Mouse (Mus musculus) midbrain, embryonic 14.5 days (tissue): ENCODE results near the gene Crls1. TPM values are rescaled to one million over a fixed set of nuclear protein-coding genes. Genes with fewer than 3 reads are reported as not detected.
A peak's percentile ranks its signal among the peaks of the same experiment; 100 is the strongest.

Experiments
- ATAC-seq: fragments of 200-750 bp; cut with Nextera tagmentation; 2 replicates; pipeline ENCODE4 v1.8.0; 2017; ENCODE audit warnings: moderate number of reproducible peaks, moderate library complexity; ENCODE audit not compliant: low FRiP score, low TSS enrichment
- DNase-seq: peaks from one replicate; pipeline ENCODE4 v3.0.0-alpha.2; 2015
- H3K27ac ChIP-seq: fragments of 300-500 bp; sonication (generic); replicated peaks from 2 replicates; pipeline ENCODE4 v1.5.1; 2014; ENCODE audit warnings: mild to moderate bottlenecking, low read depth, low read length, moderate library complexity
- H3K27me3 ChIP-seq: fragments of 300-500 bp; sonication (generic); 2 replicates; pipeline ENCODE4 v1.6.1; 2014; ENCODE audit warnings: low read length, control low read depth, mixed read lengths; ENCODE audit not compliant: control insufficient read depth, insufficient read depth
- H3K36me3 ChIP-seq: fragments of 300-500 bp; sonication (generic); 2 replicates; pipeline ENCODE4 v1.6.1; 2014; ENCODE audit warnings: low read length, control low read depth; ENCODE audit not compliant: control insufficient read depth, insufficient read depth
- H3K4me1 ChIP-seq: fragments of 300-500 bp; sonication (generic); 2 replicates; pipeline ENCODE4 v1.6.1; 2014; ENCODE audit warnings: mild to moderate bottlenecking, antibody characterized with exemption, low read length, control low read depth; ENCODE audit not compliant: control insufficient read depth, insufficient read depth
- H3K4me2 ChIP-seq: fragments of 300-500 bp; sonication (generic); 2 replicates; pipeline ENCODE4 v1.6.1; 2014; ENCODE audit warnings: mild to moderate bottlenecking, low read length, moderate library complexity
- H3K4me3 ChIP-seq: fragments of 300-500 bp; sonication (generic); replicated peaks from 2 replicates; pipeline ENCODE4 v1.5.1; 2014; ENCODE audit warnings: low read depth, low read length
- H3K9ac ChIP-seq: fragments of 300-500 bp; sonication (generic); replicated peaks from 2 replicates; pipeline ENCODE4 v1.6.1; 2014; ENCODE audit warnings: mild to moderate bottlenecking, low read length, moderate library complexity
- H3K9me3 ChIP-seq: fragments of 300-500 bp; sonication (generic); 2 replicates; pipeline ENCODE4 v1.6.1; 2016; ENCODE audit warnings: low read length, control low read depth, mixed read lengths; ENCODE audit not compliant: control insufficient read depth
- WGBS: fragments of 180-500 bp; shearing (Covaris S2); extraction: QIAGEN DNeasy Blood & Tissue Kit; methylation state at CpG from one replicate; pipeline ENCODE4 v1.1.7; 2014; 5-methylcytosine and 5-hydroxymethylcytosine counted together
- polyA plus RNA-seq: library from polyadenylated mRNA; unstranded; fragments of >200 nt; fragmentation: Nextera tagmentation; extraction: Ambion mirVana; gene quantifications from 2 replicates; pipeline ENCODE4 v1.2.1, GENCODE M21; 2014

Crls1 gene
- polyA plus RNA-seq = 11.1 and 12.0 TPM in 2 replicates

DNA sequence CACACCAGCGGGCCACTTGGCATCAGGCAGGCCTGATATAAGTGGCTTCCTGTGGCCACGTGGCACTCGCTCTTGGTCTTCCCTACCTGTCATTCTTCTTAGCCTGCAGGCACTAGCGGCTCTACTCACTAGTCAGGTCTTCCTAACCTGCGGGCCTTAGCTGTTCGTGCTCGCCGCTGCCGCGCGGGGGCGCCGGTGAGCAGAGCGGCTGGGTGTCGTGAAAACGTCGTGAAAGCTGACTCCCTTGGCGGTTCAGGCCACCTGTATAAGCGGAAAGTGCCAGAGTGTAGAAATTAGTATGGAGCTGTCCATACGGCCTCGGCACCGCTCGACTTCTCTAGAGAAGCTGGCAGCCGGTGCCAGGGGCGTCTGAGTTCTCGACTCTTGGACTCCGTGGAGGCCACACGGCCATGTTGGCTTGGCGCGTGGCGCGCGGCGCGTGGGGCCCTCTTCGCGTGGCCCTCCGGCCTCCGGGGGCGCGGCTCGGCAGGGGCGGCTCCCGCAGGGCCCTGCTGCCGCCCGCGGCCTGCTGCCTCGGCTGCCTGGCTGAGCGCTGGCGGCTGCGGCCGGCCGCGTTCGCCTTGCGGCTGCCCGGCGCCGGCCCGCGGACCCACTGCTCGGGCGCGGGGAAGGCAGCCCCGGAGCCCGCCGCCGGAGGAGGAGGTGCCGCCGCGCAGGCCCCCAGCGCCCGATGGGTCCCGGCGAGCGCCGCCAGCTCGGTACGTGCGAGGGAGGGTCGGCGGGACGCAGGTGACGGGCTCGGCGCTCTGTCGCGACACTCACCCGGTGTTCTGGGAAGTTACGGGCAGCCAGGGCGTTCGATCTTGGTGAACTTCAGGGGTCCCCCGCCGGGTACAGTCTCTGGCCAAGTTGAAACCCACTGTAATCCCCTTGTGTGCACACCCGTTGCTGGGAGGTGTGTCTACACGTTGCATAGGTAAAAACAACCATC lies at the start of gene Crls1:
Gene Crls1 (plus strand): TSS at position 260 of the 952 bp plus-strand sequence.
- Histone ChIP-seq H3K36me3 (peaks cover 11% of the 10 kb centered on the region), H3K4me1 (peaks cover 15% of the 10 kb centered on the region), H3K27me3 (no peaks in the 10 kb centered on the region), H3K9me3 (no peaks in the 10 kb centered on the region), H3K9ac (peak within 1 kb of the TSS; percentile 85), H3K4me2 (peak within 1 kb of the TSS; percentile 81), H3K4me3 (peak within 1 kb of the TSS; percentile 80), H3K27ac (peak within 1 kb of the TSS; percentile 84)
- ATAC-seq (peak; percentile 91), DNase-seq (peak; percentile 96)
- WGBS = under 1% methylated on average over 93 of the region's 96 CpGs

DNA sequence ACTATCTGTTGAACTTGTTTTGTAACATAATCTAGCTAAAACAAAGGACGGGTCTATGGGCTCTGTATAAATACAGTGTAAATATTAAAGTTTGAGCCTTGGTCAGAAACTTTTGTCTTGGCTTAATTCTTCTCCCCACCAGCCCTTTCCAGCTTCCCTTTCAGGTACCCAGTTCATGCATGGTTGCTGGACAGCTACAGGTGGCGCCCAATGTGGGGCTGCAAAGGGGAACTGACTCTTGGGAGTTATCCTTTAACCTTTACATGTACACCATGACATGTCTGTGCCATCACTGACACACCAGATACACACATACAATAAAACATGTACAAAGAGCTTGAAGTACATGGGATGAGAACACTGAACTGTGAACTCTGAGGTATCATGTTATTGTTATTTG lies 43.5 kb upstream of the Crls1 start:
- Histone ChIP-seq H3K9ac (no peak overlapping the region), H3K9me3 (no peaks in the 10 kb centered on the region), H3K4me2 (no peak overlapping the region), H3K4me3 (no peak overlapping the region), H3K36me3 (peaks cover 52% of the 10 kb centered on the region), H3K27ac (no peak overlapping the region), H3K4me1 (no peaks in the 10 kb centered on the region), H3K27me3 (no peaks in the 10 kb centered on the region)
- no peak for DNase-seq
- 88% methylated on average over 2 of the region's 2 CpGs for WGBS
- no peak for ATAC-seq

DNA sequence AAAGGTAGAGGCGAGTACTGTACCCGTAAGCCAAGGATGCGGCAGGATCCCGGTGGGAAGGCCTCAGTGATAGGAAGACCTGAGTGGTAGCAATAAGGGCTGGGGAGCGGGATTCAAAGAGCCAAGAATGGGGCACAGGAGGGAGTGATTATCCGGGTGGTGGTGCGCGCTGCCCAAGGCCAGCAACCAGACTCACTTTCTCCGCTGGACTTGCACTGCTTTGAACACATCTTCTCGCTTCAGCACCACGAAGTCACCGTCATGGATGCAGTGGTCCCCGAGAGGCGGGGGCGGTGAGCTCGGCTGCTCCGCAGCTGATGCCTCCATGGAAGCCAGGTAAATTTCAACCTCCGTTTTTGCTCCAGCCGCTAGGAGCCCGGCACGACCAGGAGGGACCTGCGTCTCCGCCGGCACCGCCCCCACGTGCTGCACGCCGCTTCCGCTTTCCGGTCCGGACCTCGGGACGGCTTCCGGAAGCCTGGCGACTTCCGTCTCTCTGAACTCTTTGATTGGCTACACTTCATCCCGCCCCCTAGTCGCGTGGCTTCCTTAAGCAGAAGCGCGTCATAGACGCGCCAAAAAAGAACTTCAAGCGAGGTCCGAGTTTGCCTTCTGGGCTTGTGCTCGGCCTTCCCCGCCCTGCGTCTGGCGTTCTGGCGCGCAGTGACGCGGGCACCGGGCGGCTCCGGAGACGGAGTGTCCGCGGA lies 30.7 kb upstream of the Crls1 start, which contains the start of the genes Trmt6 and Mcm8:
Gene Trmt6 (minus strand): TSS at position 448 of the 707 bp plus-strand sequence.
Gene Mcm8 (plus strand): TSS at position 534 of the 707 bp plus-strand sequence.
- Histone ChIP-seq H3K4me2 (peak within 1 kb of the TSS; percentile 90), H3K9me3 (no peaks in the 10 kb centered on the region), H3K4me3 (peak within 1 kb of the TSS; percentile 78), H3K36me3 (peaks cover 19% of the 10 kb centered on the region), H3K27ac (0 out of 2 replicates have a peak within 1 kb of the TSS, but pooled peaks have one; percentile 52), H3K27me3 (no peaks in the 10 kb centered on the region), H3K4me1 (peaks cover 8% of the 10 kb centered on the region), H3K9ac (peak within 1 kb of the TSS; percentile 69)
- WGBS = under 1% methylated on average over 59 of the region's 59 CpGs
- DNase-seq = peak; percentile 98
- peak; percentile 100 for ATAC-seq

DNA sequence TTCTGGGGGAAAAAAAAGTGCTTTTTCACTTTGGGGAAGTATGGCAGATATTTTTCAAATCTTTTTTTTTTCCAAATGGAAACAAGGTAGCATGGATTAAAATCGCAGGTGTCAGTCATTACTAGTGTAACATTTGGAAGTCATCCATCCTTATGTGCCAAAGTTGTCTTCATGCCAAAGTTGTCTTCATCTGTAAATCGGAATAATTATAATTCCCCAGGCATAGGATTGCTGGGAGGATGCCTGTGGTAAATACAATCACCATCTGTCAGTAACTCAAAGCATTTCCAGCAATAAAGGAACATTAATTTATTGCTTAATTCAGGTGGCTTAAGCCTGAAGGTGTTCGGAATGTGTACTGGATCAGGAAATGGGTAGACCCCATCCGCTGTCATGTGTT lies 5.4 kb upstream of the Crls1 start:
- no peak overlapping the region for H3K4me3 ChIP-seq
- WGBS = 92% methylated on average over 4 of the region's 4 CpGs
- ATAC-seq = no peak
- no peaks in the 10 kb centered on the region for H3K27me3 ChIP-seq
- H3K9ac ChIP-seq = no peak overlapping the region
- 0 out of 2 replicates have a peak, but pooled peaks cover 3% of the 10 kb centered on the region for H3K36me3 ChIP-seq
- H3K9me3 ChIP-seq = no peaks in the 10 kb centered on the region
- no peak overlapping the region for H3K4me2 ChIP-seq
- DNase-seq = no peak
- no peak overlapping the region for H3K27ac ChIP-seq
- no peaks in the 10 kb centered on the region for H3K4me1 ChIP-seq

- peaks cover 13% of the 10 kb centered on the region for H3K36me3 ChIP-seq
- WGBS = 42% methylated on average over 7 of the region's 7 CpGs
- ATAC-seq = no peak
- H3K4me1 ChIP-seq = peaks cover 15% of the 10 kb centered on the region
- peak overlapping the region; percentile 81 for H3K4me2 ChIP-seq
- peak overlapping the region; percentile 85 for H3K9ac ChIP-seq
- H3K27ac ChIP-seq = no peak overlapping the region
- no peaks in the 10 kb centered on the region for H3K27me3 ChIP-seq
- peak overlapping the region; percentile 80 for H3K4me3 ChIP-seq
- peak; percentile 2 for DNase-seq
- H3K9me3 ChIP-seq = no peaks in the 10 kb centered on the region
These were observed 1.1 kb downstream of the Crls1 start for GRCm38 (mm10) chr2:132847581-132847980.

GRCm38 (mm10) chr2:132848361-132848760 lies 1.9 kb downstream of the Crls1 start:
- Histone ChIP-seq H3K27ac (no peak overlapping the region), H3K9me3 (no peaks in the 10 kb centered on the region), H3K27me3 (no peaks in the 10 kb centered on the region), H3K36me3 (peaks cover 19% of the 10 kb centered on the region), H3K9ac (no peak overlapping the region), H3K4me2 (peak overlapping the region; percentile 81), H3K4me1 (peaks cover 15% of the 10 kb centered on the region), H3K4me3 (no peak overlapping the region)
- 92% methylated on average over 4 of the region's 4 CpGs for WGBS
- DNase-seq (no peak), ATAC-seq (no peak)

DNA sequence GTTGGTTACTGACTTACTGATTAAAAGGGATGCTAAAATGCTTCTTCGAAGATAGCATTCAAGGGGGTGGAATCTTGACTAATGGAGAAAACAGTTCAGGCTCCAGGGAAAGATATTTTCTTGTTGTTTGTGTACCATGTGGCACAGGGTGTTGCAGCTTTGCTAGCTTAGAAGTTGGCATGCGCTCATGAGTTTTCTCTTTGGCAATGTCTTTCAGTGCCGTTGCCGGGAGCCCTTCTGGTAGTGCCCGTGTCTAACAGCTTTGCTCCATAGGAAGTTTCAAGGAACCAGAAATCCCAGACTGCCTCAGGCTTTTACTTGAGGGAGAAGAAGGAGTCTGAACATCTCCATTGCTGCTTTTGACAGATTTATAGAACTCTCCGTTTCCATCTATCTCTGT lies 2.7 kb downstream of the Crls1 start:
- WGBS = 95% methylated on average over 6 of the region's 6 CpGs
- no peak for DNase-seq
- Histone ChIP-seq H3K27ac (no peak overlapping the region), H3K4me2 (no peak overlapping the region), H3K9me3 (no peaks in the 10 kb centered on the region), H3K27me3 (no peaks in the 10 kb centered on the region), H3K9ac (no peak overlapping the region), H3K36me3 (peaks cover 20% of the 10 kb centered on the region), H3K4me3 (no peak overlapping the region), H3K4me1 (peaks cover 15% of the 10 kb centered on the region)
- ATAC-seq = no peak

- Histone ChIP-seq H3K9ac (no peak overlapping the region), H3K36me3 (peaks cover 25% of the 10 kb centered on the region), H3K4me1 (peaks cover 5% of the 10 kb centered on the region), H3K27me3 (no peaks in the 10 kb centered on the region), H3K4me3 (no peak overlapping the region), H3K9me3 (no peaks in the 10 kb centered on the region), H3K4me2 (no peak overlapping the region), H3K27ac (no peak overlapping the region)
- 93% methylated on average over 1 of the region's 1 CpGs for WGBS
- DNase-seq = no peak
- ATAC-seq = no peak
These were observed 6.6 kb downstream of the Crls1 start for GRCm38 (mm10) chr2:132853051-132853450.
